Mouse (Mus musculus): ENCODE measurements around the gene Mis18bp1.

DNA sequence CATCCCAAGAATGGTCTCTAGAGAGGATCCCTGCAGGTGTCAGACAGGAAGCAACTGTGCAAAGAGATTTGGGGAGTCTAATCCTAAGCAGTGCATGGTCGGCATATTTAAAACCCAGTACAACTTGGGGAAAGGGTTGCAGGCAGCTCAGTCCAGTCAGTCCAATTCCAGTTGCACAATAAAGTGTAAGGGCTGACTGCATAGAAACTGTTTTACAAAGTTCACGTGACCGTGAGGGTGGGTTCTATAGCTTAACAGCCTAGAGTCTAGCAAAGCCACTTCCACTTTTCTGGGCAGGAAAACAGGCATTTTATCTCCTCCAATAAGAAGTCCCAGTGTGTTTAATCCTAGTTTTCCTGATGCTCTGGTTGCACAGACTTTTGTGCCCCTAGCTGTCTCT, 60.9 kb downstream of the Mis18bp1 start:
- TF ChIP-seq MAX (IDR thresholded peaks at IDR 0.05; ENCODE audit: low read depth) (no peak), TCF3 (IDR thresholded peaks at IDR 0.05; ENCODE audit: insufficient read length, low read depth) (no peak), POLR2A (IDR thresholded peaks at IDR 0.05; ENCODE audit: insufficient read length, low read depth) (no peak)
